Mouse (Mus musculus) embryonic fibroblast, embryonic 13.5 days (primary cell): ENCODE results near the gene Ano2.

Experiments
- CTCF ChIP-seq: IDR thresholded peaks from 2 replicates; pipeline ENCODE4 v1.5.1; 2011; ENCODE audit warnings: mild to moderate bottlenecking, control low read depth, low read length, moderate library complexity, borderline replicate concordance; ENCODE audit not compliant: insufficient read depth
- POLR2A ChIP-seq: IDR thresholded peaks from 2 replicates; pipeline ENCODE4 v1.6.1; 2011; ENCODE audit warnings: low read depth, mild to moderate bottlenecking, control low read depth, low read length, moderate library complexity

GRCm38 (mm10) chr6:125748646-125749045 is 58.4 kb downstream of the Ano2 start:
- TF ChIP-seq CTCF (no peak), POLR2A (no peak)
